ENCODE assay signal across 21 mouse cellular contexts in the genomic region with DNA sequence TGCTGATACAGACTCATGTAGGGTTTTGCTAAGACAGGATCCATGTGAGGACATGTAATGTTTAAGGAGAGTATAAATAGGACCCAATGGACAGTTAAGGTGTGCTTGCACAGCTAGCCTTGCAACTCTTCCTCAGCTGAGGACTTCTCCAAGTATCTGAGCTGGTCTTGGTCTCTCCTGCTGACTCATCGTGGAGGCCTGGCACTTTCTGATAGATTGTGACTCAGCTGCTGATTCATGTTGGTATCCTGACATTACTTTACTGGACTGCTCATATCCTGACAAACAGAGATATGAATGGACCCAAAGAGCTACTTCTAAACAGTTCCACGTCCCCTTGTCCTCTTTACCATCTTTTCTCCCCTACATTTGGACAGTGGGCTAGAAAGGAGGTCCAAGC.
A peak's percentile ranks its signal among the peaks of the same experiment; 100 is the strongest.
DNase-seq lines count a peak whose midpoint lies in the region; ATAC-seq and TF ChIP-seq lines count a peak whose summit lies in the region.
"Had no signal": no experiment of that assay in that cellular context is flagged by ENCODE, and none has a peak within 500 bp of the region (broad histone marks: within the 10 kb centered on the region; RNA-seq: fewer than 3 reads in every experiment).

No protein-coding gene starts in this region.

- 61% methylated on average over 2 of the region's 2 CpGs for WGBS in heart, embryonic 11.5 days (ENCODE audit: insufficient replicate concordance)
- 71% methylated on average over 2 of the region's 2 CpGs for WGBS in midbrain, embryonic 11.5 days
- WGBS in hindbrain, postnatal 0 days, result 76% methylated on average over 2 of the region's 2 CpGs

- H3K4me1 ChIP-seq in heart, embryonic 11.5 days (ENCODE audit: control insufficient read depth, insufficient read depth, low read length), result no peaks in the 10 kb centered on the region
- H3K4me1 ChIP-seq in midbrain, embryonic 11.5 days (ENCODE audit: control insufficient read depth, insufficient read depth, low read length), result no peaks in the 10 kb centered on the region
- H3K4me1 ChIP-seq in hindbrain, postnatal 0 days (ENCODE audit: insufficient read depth, low read length), result no peaks in the 10 kb centered on the region
- H3K4me1 ChIP-seq: forebrain, embryonic 15.5 days; heart, embryonic 15.5 days; limb, embryonic 15.5 days; midbrain, embryonic 10.5 days; neural tube, embryonic 15.5 days had no signal

- H3K4me2 ChIP-seq in heart, embryonic 11.5 days, result no peak overlapping the region
- H3K4me2 ChIP-seq in midbrain, embryonic 11.5 days, result no peak overlapping the region
- H3K4me2 ChIP-seq in hindbrain, postnatal 0 days (ENCODE audit: low read depth, low read length), result no peak overlapping the region
- H3K4me2 ChIP-seq: forebrain, embryonic 15.5 days; heart, embryonic 15.5 days; limb, embryonic 15.5 days; neural tube, embryonic 15.5 days had no signal

- peak; percentile 63; the same call in 1 of the 2 replicates for ATAC-seq in heart, embryonic 11.5 days (replicated peaks; ENCODE audit: insufficient number of reproducible peaks, low FRiP score, low TSS enrichment)
- ATAC-seq in midbrain, embryonic 11.5 days (ENCODE audit: low FRiP score), result no peak
- no peak for ATAC-seq in hindbrain, postnatal 0 days
- ATAC-seq: forebrain, embryonic 15.5 days; inflammation-experienced regulatory T-cells, adult 6 months had no signal

- no peak for TF ChIP-seq CTCF in hindbrain, postnatal 0 days (IDR thresholded peaks at IDR 0.05; ENCODE audit: low read depth)

- H3K27me3 ChIP-seq in heart, embryonic 11.5 days (ENCODE audit: control insufficient read depth, insufficient read depth, low read length), result no peaks in the 10 kb centered on the region
- H3K27me3 ChIP-seq in midbrain, embryonic 11.5 days (ENCODE audit: control insufficient read depth, insufficient read depth, low read length), result no peaks in the 10 kb centered on the region
- H3K27me3 ChIP-seq in hindbrain, postnatal 0 days (ENCODE audit: insufficient read depth, low read length), result no peaks in the 10 kb centered on the region
- H3K27me3 ChIP-seq: forebrain, embryonic 15.5 days; heart, embryonic 15.5 days; limb, embryonic 15.5 days; neural tube, embryonic 15.5 days had no signal

- H3K9ac ChIP-seq in heart, embryonic 11.5 days (ENCODE audit: low read depth, low read length), result no peak overlapping the region
- no peak overlapping the region for H3K9ac ChIP-seq in midbrain, embryonic 11.5 days (ENCODE audit: low read length)
- no peak overlapping the region for H3K9ac ChIP-seq in hindbrain, postnatal 0 days (replicated peaks; ENCODE audit: low read length)
- H3K9ac ChIP-seq: forebrain, embryonic 15.5 days; heart, embryonic 15.5 days; limb, embryonic 15.5 days; neural tube, embryonic 15.5 days had no signal

- H3K36me3 ChIP-seq in heart, embryonic 11.5 days (ENCODE audit: control insufficient read depth, insufficient read depth, low read length), result no peaks in the 10 kb centered on the region
- H3K36me3 ChIP-seq in midbrain, embryonic 11.5 days (ENCODE audit: control insufficient read depth, insufficient read depth, low read length), result no peaks in the 10 kb centered on the region
- no peaks in the 10 kb centered on the region for H3K36me3 ChIP-seq in hindbrain, postnatal 0 days (ENCODE audit: insufficient read depth, low read length)
- H3K36me3 ChIP-seq: forebrain, embryonic 15.5 days; heart, embryonic 15.5 days; limb, embryonic 15.5 days; midbrain, embryonic 10.5 days; neural tube, embryonic 15.5 days had no signal

- H3K4me3 ChIP-seq in heart, embryonic 11.5 days (ENCODE audit: low read depth, low read length), result no peak overlapping the region
- H3K4me3 ChIP-seq in midbrain, embryonic 11.5 days (ENCODE audit: low read depth, low read length), result no peak overlapping the region
- no peak overlapping the region for H3K4me3 ChIP-seq in hindbrain, postnatal 0 days (ENCODE audit: low read length)
- H3K4me3 ChIP-seq: forebrain, embryonic 15.5 days; heart, embryonic 15.5 days; limb, embryonic 15.5 days; midbrain, embryonic 10.5 days; myocyte; neural tube, embryonic 15.5 days had no signal

- DNase-seq in heart, adult 8-10 months (ENCODE audit: low spot score), result no peak
- DNase-seq in 3T3-L1 (ENCODE audit: low read depth, low spot score), result peak; percentile 67
- DNase-seq in NIH3T3 (ENCODE audit: low read depth), result peak; percentile 21
- peak; percentile 13 for DNase-seq in c-Kit-negative CD71-positive TER-119-positive erythroid progenitor cells, embryonic 14.5 days (ENCODE audit: low read depth, low spot score)
- DNase-seq in thymus, postnatal 14 days, result no peak
- DNase-seq in midbrain, embryonic 11.5 days (ENCODE audit: low spot score, missing footprints), result no peak
- no peak for DNase-seq in hindbrain, postnatal 0 days (ENCODE audit: low spot score)
- DNase-seq: B cell, adult 2 months; cerebellum, adult 11 months; cerebellum, postnatal 25 days; kidney, adult 8-10 months; kidney, postnatal 25 days; lung, postnatal 10 days had no signal

- no peak overlapping the region for H3K27ac ChIP-seq in heart, embryonic 11.5 days (ENCODE audit: low read depth, low read length)
- H3K27ac ChIP-seq in midbrain, embryonic 11.5 days (ENCODE audit: low read depth, low read length), result no peak overlapping the region
- no peak overlapping the region for H3K27ac ChIP-seq in hindbrain, postnatal 0 days
- H3K27ac ChIP-seq: forebrain, embryonic 15.5 days; heart, embryonic 15.5 days; limb, embryonic 15.5 days; midbrain, embryonic 10.5 days; neural tube, embryonic 15.5 days had no signal

- no peaks in the 10 kb centered on the region for H3K9me3 ChIP-seq in heart, embryonic 11.5 days (replicated peaks; ENCODE audit: control insufficient read depth, low read length)
- H3K9me3 ChIP-seq in midbrain, embryonic 11.5 days (ENCODE audit: control insufficient read depth, low read length), result no peaks in the 10 kb centered on the region
- no peaks in the 10 kb centered on the region for H3K9me3 ChIP-seq in hindbrain, postnatal 0 days (ENCODE audit: low read length)
- H3K9me3 ChIP-seq: forebrain, embryonic 15.5 days; heart, embryonic 15.5 days; limb, embryonic 15.5 days; midbrain, embryonic 10.5 days; neural tube, embryonic 15.5 days had no signal

Comparison
In these comparisons a context has a peak if more than half of its experiments do, and no peak if none do; other contexts are left out.
1. DNase-seq: peak in 3T3-L1 (single experiment), NIH3T3 (single experiment) and c-Kit-negative CD71-positive TER-119-positive erythroid progenitor cells, embryonic 14.5 days (single experiment); none in heart, adult 8-10 months (single experiment), thymus, postnatal 14 days (single experiment), midbrain, embryonic 11.5 days (single experiment) and hindbrain, postnatal 0 days (single experiment).